Mouse (Mus musculus) ES-E14 (cell line): ENCODE data around the gene Spdye4c.

Experiments used
- CHD2 ChIP-seq: IDR thresholded peaks from 2 replicates; pipeline ENCODE4 v1.6.1; 2014; ENCODE audit warnings: mild to moderate bottlenecking, low read depth, low read length, inconsistent platforms
- HCFC1 ChIP-seq: IDR thresholded peaks from 2 replicates; pipeline ENCODE4 v1.6.1; 2012; ENCODE audit warnings: low read length, inconsistent platforms, borderline replicate concordance; ENCODE audit not compliant: insufficient read depth
- MAFK ChIP-seq: IDR thresholded peaks from 2 replicates; pipeline ENCODE4 v1.6.1; 2014; ENCODE audit warnings: mild to moderate bottlenecking, low read depth, low read length, inconsistent platforms; ENCODE audit not compliant: insufficient read depth

- TF ChIP-seq HCFC1 (no peak), MAFK (no peak), CHD2 (no peak)
These were observed 35.9 kb upstream of the Spdye4c start for GRCm38 (mm10) chr2:128555082-128555481.
